Mouse (Mus musculus) liver, embryonic 16.5 days (tissue): ENCODE data around the gene Artn. TPM values are rescaled to one million over a fixed set of nuclear protein-coding genes. Genes with fewer than 3 reads are reported as not detected.

Experiments
- ATAC-seq: fragments of 200-750 bp; cut with Nextera tagmentation; 2 replicates; pipeline ENCODE4 v1.8.0; 2017; ENCODE audit warnings: low read depth, mild to moderate bottlenecking, moderate number of reproducible peaks, moderate library complexity
- H3K27ac ChIP-seq: fragments of 300-500 bp; sonication (generic); 2 replicates; pipeline ENCODE4 v1.5.1; 2014; ENCODE audit warnings: mild to moderate bottlenecking, low read length
- H3K27me3 ChIP-seq: fragments of 300-500 bp; sonication (generic); 2 replicates; pipeline ENCODE4 v1.6.1; 2014; ENCODE audit warnings: low read depth, low read length, mixed read lengths; ENCODE audit not compliant: control insufficient read depth, insufficient read depth
- H3K36me3 ChIP-seq: fragments of 300-500 bp; sonication (generic); 2 replicates; pipeline ENCODE4 v1.6.1; 2014; ENCODE audit warnings: mild to moderate bottlenecking; ENCODE audit not compliant: control insufficient read depth, insufficient read depth
- H3K4me1 ChIP-seq: fragments of 300-500 bp; sonication (generic); 2 replicates; pipeline ENCODE4 v1.6.1; 2014; ENCODE audit warnings: low read depth, low read length, mixed read lengths; ENCODE audit not compliant: control insufficient read depth
- H3K4me2 ChIP-seq: fragments of 300-500 bp; sonication (generic); 2 replicates; pipeline ENCODE4 v1.6.1; 2014; ENCODE audit warnings: low read depth, low read length, mixed read lengths
- H3K4me3 ChIP-seq: fragments of 300-500 bp; sonication (generic); 2 replicates; pipeline ENCODE4 v1.5.1; 2014; ENCODE audit warnings: low read depth, mild to moderate bottlenecking, low read length
- H3K9ac ChIP-seq: fragments of 300-500 bp; sonication (generic); 2 replicates; pipeline ENCODE4 v1.6.1; 2014; ENCODE audit warnings: low read depth, low read length
- H3K9me3 ChIP-seq: fragments of 300-500 bp; sonication (generic); replicated peaks from 2 replicates; pipeline ENCODE4 v1.6.1; 2016; ENCODE audit warnings: low read length; ENCODE audit not compliant: control insufficient read depth
- WGBS: fragments of 180-500 bp; shearing (Covaris S2); extraction: QIAGEN DNeasy Blood & Tissue Kit; methylation state at CpG from one replicate; pipeline ENCODE4 v1.1.7; 2014; ENCODE audit not compliant: insufficient replicate concordance; 5-methylcytosine and 5-hydroxymethylcytosine counted together
- polyA plus RNA-seq: library from polyadenylated mRNA; unstranded; fragments of >200 nt; fragmentation: Nextera tagmentation; extraction: Ambion mirVana; gene quantifications from 2 replicates; pipeline ENCODE4 v1.2.1, GENCODE M21; 2015

Artn gene
- polyA plus RNA-seq, 1 experiment from 2014 or later: 2.2 TPM

DNA sequence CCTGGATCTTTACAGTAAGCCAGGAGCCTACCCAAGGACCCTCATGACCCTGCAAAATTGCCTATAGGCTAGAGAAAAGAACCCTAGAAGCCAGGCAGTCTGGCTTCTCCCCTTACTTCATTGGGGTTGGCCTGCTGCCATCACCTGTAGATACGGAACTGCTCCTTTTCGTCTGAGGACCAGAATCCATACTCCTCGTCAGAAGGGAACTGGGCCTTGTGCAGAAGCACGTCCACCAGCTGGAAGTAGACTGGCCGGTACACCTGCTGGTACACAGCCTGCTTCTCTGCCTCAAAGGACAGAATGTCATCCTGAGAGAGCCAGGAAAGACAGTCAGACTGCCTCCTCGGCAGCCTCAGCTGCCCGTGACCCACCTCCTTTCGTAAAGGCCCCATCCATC lies 24.8 kb downstream of the Artn start:
- ATAC-seq: no peak
- no peaks in the 10 kb centered on the region for H3K27me3 ChIP-seq
- H3K4me3 ChIP-seq: no peak overlapping the region
- H3K27ac ChIP-seq: no peak overlapping the region
- H3K9ac ChIP-seq: no peak overlapping the region
- no peaks in the 10 kb centered on the region for H3K4me1 ChIP-seq
- H3K36me3 ChIP-seq: peaks cover 33% of the 10 kb centered on the region
- H3K9me3 ChIP-seq: no peaks in the 10 kb centered on the region
- H3K4me2 ChIP-seq: no peak overlapping the region
- 87% methylated on average over 8 of the region's 8 CpGs for WGBS

DNA sequence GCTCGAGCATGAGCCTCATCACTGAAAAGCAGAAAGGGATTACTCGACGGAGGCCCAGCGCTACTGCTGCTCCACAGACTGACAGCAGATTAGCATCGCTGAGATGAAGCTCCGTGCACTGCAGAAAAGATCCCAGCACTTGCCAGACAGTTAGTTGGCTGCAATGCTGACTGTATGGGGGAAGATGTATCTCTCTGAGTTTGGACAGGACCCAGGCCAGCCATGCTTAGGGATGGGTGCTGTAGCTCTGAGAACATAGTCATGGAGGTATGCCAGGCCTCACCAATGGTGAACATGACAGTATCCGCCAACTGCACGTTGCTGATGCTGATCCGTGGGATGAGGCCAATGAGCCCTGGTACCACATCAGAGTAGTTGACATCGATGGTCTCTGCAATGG lies 25.5 kb downstream of the Artn start:
- no peaks in the 10 kb centered on the region for H3K27me3 ChIP-seq
- H3K9me3 ChIP-seq: no peaks in the 10 kb centered on the region
- no peak overlapping the region for H3K4me2 ChIP-seq
- peaks cover 38% of the 10 kb centered on the region for H3K36me3 ChIP-seq
- H3K9ac ChIP-seq: no peak overlapping the region
- H3K27ac ChIP-seq: no peak overlapping the region
- ATAC-seq: no peak
- WGBS: 86% methylated on average over 10 of the region's 10 CpGs
- no peaks in the 10 kb centered on the region for H3K4me1 ChIP-seq
- H3K4me3 ChIP-seq: no peak overlapping the region

DNA sequence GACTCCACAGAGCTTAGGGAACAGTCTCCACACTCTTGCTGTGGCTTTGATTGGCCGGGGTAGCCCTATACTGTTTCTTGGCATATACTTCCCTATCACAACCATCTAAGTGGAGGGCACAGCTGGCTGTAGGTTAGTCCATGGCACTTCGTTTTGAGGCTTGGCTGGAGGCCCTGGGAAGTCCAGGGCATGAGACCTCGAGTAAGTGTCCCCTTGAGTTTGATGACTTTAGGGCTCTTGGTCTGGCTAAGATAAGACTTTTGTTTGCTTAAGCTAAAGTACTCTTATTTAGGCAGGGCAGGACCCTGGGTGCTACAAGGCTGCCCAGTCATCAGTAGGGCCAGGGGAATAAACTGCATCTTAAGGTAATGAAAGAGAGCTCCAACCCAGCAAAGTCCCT lies 31.5 kb downstream of the Artn start:
- 66% methylated on average over 3 of the region's 3 CpGs for WGBS
- Histone ChIP-seq H3K9ac (no peak overlapping the region), H3K4me2 (no peak overlapping the region), H3K27me3 (no peaks in the 10 kb centered on the region), H3K27ac (no peak overlapping the region), H3K4me3 (no peak overlapping the region), H3K9me3 (no peaks in the 10 kb centered on the region), H3K36me3 (peaks cover 28% of the 10 kb centered on the region), H3K4me1 (no peaks in the 10 kb centered on the region)
- no peak for ATAC-seq

DNA sequence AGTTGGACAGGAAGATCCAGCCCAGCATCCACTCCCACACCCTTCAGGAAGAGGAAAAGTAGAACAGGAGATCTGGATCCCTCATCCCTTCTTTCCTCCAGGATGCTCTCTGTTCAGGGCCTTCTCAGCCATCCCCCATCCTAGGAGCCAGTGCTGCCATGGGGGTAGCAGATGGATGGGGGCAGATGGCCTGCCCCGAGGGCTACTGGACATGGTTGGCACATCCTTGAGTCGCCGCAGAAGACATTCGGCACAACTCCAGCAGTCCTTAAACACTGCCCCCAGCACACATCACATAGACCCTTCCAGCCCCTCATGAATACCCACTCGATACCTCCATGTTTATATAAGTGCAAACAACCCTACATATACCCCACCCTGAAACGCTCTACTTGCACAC lies 33.5 kb downstream of the Artn start:
- ATAC-seq: no peak
- Histone ChIP-seq H3K27ac (no peak overlapping the region), H3K36me3 (peaks cover 13% of the 10 kb centered on the region), H3K4me3 (no peak overlapping the region), H3K4me2 (no peak overlapping the region), H3K4me1 (peaks cover 7% of the 10 kb centered on the region), H3K27me3 (no peaks in the 10 kb centered on the region), H3K9ac (no peak overlapping the region), H3K9me3 (no peaks in the 10 kb centered on the region)
- 82% methylated on average over 6 of the region's 6 CpGs for whole genome bisulfite sequencing

GRCm38 (mm10) chr4:117895339-117895738 lies 34.2 kb downstream of the Artn start:
- Histone ChIP-seq H3K36me3 (peaks cover 10% of the 10 kb centered on the region), H3K9ac (no peak overlapping the region), H3K4me2 (no peak overlapping the region), H3K9me3 (no peaks in the 10 kb centered on the region), H3K4me1 (peaks cover 10% of the 10 kb centered on the region), H3K27me3 (no peaks in the 10 kb centered on the region), H3K4me3 (no peak overlapping the region), H3K27ac (no peak overlapping the region)
- ATAC-seq: no peak
- 72% methylated on average over 7 of the region's 7 CpGs for WGBS

DNA sequence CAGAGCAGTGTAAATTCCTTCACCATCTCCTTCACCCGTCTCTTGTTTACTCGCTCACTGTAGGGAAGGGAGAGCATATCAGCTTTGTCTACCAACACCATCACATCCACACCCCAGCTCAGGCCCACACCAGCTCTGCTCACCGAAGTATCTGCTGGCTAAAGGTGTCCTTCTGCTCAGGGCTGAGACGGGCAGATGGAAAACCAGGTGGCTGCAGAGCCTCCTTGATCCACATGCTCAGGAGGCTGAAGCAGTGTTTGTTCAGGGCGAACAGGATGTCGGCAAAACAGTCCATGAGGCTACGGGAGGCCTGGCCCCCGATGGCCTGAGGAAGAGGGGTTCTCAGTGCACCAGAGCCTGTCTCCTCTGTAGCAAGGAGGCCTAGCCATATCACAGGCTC lies 35.0 kb downstream of the Artn start:
- Histone ChIP-seq H3K9me3 (no peaks in the 10 kb centered on the region), H3K4me2 (no peak overlapping the region), H3K27ac (no peak overlapping the region), H3K4me1 (peaks cover 10% of the 10 kb centered on the region), H3K27me3 (no peaks in the 10 kb centered on the region), H3K9ac (no peak overlapping the region), H3K4me3 (no peak overlapping the region), H3K36me3 (peaks cover 4% of the 10 kb centered on the region)
- 81% methylated on average over 8 of the region's 8 CpGs for WGBS
- no peak for ATAC-seq

DNA sequence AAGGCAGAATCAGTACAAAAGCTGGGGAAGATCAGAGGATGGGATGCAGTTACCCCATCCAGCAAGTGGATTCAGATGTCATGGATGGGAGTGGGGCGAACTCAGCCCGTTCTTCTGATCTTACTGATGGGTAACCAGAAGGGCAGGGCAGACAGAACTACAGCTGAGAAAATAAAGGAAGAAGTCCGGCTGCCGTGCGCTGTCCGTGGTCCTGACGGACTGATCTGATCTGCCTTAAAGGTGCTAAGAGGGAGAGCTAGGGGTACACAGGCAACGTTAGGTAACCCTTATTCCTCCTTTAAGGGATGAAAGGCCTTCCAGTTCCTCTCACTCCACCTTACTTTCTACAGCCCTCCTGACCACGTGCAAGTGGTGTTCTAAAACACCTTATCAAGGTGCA lies 36.2 kb downstream of the Artn start:
- Histone ChIP-seq H3K4me3 (no peak overlapping the region), H3K36me3 (no peaks in the 10 kb centered on the region; the same call in 1 of the 2 replicates), H3K9me3 (no peaks in the 10 kb centered on the region), H3K27me3 (no peaks in the 10 kb centered on the region), H3K4me1 (peaks cover 10% of the 10 kb centered on the region), H3K4me2 (no peak overlapping the region), H3K27ac (no peak overlapping the region), H3K9ac (no peak overlapping the region)
- no peak for ATAC-seq
- 18% methylated on average over 9 of the region's 9 CpGs for WGBS

DNA sequence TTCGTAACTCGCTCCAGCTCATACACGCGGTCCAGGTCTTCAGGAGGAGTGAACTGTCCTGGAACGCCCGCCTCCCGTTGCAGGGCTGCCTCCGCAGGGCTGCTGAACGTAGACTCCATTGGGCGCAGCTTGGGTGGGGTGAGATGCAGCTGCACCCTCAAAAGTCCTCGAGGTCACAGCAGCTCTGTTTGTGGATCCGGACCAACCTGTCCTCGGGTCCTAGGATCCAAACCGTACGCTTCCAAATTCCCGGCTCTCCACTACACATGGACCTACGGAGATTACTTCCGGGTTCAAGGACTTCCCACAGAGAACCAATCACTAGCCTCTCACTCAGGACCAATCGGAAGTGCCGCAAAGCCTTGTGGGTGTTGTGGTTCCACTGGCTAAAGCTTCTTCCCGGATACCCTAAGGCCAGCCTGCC lies 37.8 kb downstream of the Artn start, which contains the start of gene Dph2:
TSS of gene Dph2 (minus strand) at position 295 of the 424 bp plus-strand sequence.
- H3K27ac ChIP-seq: no peak within 1 kb of the TSS; the same call in 1 of the 2 replicates
- WGBS: under 1% methylated on average over 21 of the region's 21 CpGs
- no peaks in the 10 kb centered on the region for H3K9me3 ChIP-seq
- no peaks in the 10 kb centered on the region; the same call in 1 of the 2 replicates for H3K36me3 ChIP-seq
- peak within 1 kb of the TSS; percentile 83 for H3K4me3 ChIP-seq
- ATAC-seq: peak; percentile 78
- H3K27me3 ChIP-seq: no peaks in the 10 kb centered on the region
- H3K4me1 ChIP-seq: peaks cover 14% of the 10 kb centered on the region
- H3K4me2 ChIP-seq: peak within 1 kb of the TSS; percentile 83
- H3K9ac ChIP-seq: peak within 1 kb of the TSS; percentile 61

GRCm38 (mm10) chr4:117890750-117891149 lies 38.8 kb downstream of the Artn start:
- Histone ChIP-seq H3K9me3 (no peaks in the 10 kb centered on the region), H3K36me3 (peaks cover under 1% of the 10 kb centered on the region), H3K4me1 (peaks cover 22% of the 10 kb centered on the region), H3K27me3 (no peaks in the 10 kb centered on the region), H3K9ac (no peak overlapping the region), H3K27ac (no peak overlapping the region), H3K4me3 (peak overlapping the region; percentile 83), H3K4me2 (peak overlapping the region; percentile 83)
- ATAC-seq: no peak
- WGBS: 79% methylated on average over 8 of the region's 8 CpGs
